Mouse (Mus musculus): Measurements from ENCODE around the gene Sufu.

DNA sequence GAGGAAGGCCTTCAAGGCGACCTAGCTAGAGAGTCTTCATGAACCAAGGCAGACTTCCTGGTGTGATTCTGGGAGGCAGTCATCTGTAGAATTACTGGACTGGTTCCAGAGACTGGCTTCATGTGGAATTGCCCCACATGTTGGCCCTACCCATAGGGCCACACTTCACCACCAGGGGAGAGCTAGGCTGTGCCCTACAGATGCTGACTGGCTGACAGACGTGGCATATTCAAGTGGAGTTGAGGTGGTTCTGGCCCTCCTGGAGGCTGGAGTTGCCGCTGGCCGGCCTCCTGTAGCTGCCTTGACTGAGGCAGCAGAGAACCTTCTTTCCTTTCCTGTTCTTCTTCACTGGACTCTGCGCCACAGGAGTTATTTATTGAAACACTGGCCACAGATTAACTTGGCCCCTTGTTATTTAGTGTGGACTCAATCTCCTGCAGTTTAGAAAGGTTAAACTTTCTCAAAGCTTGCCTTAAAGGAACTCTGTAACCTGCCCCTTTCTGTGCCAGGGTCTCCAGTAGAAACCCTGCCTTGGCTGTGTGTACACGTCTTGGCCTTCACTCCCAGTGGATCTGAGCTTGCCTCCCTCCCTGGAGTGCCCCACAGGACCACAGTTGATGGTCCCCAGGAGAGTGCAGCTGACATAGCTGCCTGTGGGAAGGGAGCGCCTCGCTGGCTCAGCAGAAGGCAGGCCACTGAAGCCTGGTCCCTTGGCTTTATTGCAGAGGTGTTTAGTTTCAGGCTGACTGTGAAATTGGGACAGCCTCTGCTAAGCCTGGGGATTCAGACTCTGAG is 10.1 kb downstream of the Sufu start:
- TF ChIP-seq GATA1 (IDR thresholded peaks at IDR 0.05; ENCODE audit: low read length), result no peak
- no peak for TF ChIP-seq TAL1 (IDR thresholded peaks at IDR 0.05; ENCODE audit: low read length)

All from erythroblast, embryonic 14.5 days (primary cell).